Mouse (Mus musculus) adrenal gland, postnatal 10 days (tissue): ENCODE measurements at regions not wholly inside any gene's neighbourhood (a gene's known extent, or its start where the extent isn't known, plus 50 kb on each side); places are given as distances from the start of the nearest gene placed in this dataset.

ENCODE experiments used
- DNase-seq: peaks from one replicate; pipeline ENCODE4 v3.0.0; 2021; ENCODE audit warnings: mixed read lengths

DNA sequence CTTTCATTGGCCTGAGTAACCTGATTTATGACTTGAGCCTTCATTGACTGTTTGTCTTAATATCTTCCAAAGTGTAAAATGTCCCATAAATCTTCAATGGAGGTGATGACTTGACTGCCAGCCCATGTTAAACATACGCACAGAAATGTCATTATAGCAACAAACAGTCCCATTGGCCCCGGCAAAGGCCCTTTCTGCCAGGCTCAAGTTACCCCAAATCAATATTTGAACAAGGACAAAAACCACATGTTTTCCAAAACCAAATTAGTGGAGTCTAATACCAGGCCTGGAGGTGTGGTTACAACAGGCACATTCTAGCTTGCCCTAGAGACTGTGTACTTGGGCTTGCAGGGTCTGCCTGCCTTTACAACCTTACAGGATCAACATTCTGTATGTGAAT is 68.2 kb upstream of the Fggy start:
- no peak for DNase-seq

DNA sequence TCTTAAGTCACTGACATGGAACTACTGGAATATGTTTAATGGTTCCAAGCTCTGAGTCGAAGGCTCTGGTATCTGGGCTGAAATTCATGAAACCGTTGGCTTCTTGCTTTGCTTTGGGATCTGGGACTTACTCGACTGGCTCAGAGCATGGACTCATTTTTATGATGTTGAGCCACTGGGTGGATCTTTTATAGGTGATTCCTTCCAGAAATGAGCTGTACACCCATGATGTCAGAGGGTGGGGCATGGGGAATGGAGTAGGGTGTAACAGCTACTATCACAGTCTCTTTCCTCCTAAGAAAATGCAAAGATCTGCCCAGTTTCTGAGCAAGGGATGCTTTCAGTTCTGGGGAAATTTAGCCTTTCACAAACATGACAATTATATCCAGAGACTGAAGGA is 57.0 kb upstream of the Fggy start:
- no peak for DNase-seq

DNA sequence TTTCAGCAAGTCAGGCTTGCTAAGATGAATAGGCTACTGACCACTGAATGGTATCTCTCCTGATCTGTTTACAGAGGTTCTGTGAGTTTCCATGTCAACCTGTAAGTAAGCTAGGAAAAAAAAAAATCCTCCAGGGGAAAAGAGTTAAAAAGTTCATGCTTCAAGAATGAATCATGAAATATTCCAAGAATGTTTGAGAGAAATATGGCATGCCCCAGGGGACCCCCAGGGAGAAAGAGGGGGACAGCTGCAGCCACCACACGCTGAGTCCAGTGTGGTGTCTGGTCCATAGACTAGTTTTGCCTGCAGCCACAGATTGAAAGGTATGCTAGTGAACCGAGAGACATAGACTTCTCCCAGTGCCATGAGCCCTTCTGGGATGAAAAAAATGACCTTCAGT is 56.1 kb upstream of the Fggy start:
- DNase-seq = no peak

DNA sequence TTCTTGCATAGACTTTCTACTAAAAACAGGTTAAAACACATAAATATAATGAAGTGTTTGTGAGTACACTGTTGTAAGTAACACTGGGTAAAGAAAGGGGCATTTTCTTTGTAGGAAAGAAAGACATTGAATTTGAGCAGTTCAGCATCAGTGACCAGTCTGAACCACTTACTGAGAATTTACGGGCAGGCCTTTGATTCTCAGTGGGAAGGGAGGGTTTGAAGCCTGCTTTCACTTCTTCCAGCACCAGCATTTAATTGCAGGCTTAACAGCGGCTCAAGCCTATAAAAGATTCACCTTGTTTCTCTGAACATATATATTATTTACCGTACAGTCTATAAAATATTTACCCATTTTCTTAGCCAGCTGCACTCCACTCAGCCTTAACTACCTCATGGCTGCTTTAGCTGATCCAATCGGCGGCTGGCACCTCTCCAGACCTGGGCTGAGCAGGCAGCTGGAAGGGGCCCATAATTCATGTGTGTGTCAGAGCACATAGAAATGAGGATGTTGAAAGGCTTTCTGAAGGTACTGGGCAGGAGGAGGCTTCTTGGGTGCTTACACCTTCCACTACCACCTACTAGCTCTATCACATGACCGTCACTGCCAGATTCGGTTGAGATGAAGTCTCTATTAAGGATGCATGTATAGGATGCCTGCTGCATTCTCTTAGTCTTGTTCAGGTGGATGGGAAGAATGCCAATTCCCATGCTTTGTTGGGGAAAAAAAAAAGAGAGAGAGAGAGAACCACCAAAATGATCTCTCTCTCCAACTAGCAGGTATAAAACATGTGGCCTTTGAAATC is 50.0 kb upstream of the Fggy start:
- DNase-seq = peak; percentile 69
